Mouse (Mus musculus) MEL (cell line): Measurements from ENCODE around the gene Acad10.

Experiments used
- CTCF ChIP-seq, 3 experiments: IDR thresholded peaks in 2 of 3; conservative IDR thresholded peaks in 1 of 3; 2 replicates each; pipeline ENCODE4 v1.5.1; 2011 to 2012; ENCODE audit warnings: low read length in 3 of 3, low read depth in 2 of 3, mild to moderate bottlenecking in 2 of 3, improper control_type of control experiment in 1 of 3, inconsistent platforms in 1 of 3, mixed read lengths in 1 of 3, moderate library complexity in 1 of 3; ENCODE audit not compliant: control insufficient read depth in 1 of 3, insufficient read depth in 1 of 3, poor library complexity in 1 of 3, severe bottlenecking in 1 of 3
- ELF1 ChIP-seq: IDR thresholded peaks from 2 replicates; pipeline ENCODE4 v1.6.1; 2014; ENCODE audit warnings: low read depth, mild to moderate bottlenecking, inconsistent platforms, low read length, improper control_type of control experiment, moderate library complexity
- GATA1 ChIP-seq: IDR thresholded peaks from 2 replicates; pipeline ENCODE4 v1.6.1; 2011; ENCODE audit warnings: low read depth, low read length, improper control_type of control experiment
- HCFC1 ChIP-seq: IDR thresholded peaks from 2 replicates; pipeline ENCODE4 v1.6.1; 2012; ENCODE audit warnings: low read depth, mild to moderate bottlenecking, inconsistent platforms, low read length, improper control_type of control experiment, moderate library complexity
- NRF1 ChIP-seq: IDR thresholded peaks from 2 replicates; pipeline ENCODE4 v1.6.1; 2014; ENCODE audit warnings: low read depth, mild to moderate bottlenecking, inconsistent platforms, low read length, improper control_type of control experiment, moderate library complexity; ENCODE audit not compliant: poor library complexity, insufficient read depth, severe bottlenecking
- RAD21 ChIP-seq: IDR thresholded peaks from 2 replicates; pipeline ENCODE4 v1.6.1; 2011; ENCODE audit warnings: mild to moderate bottlenecking, low read depth, low read length, improper control_type of control experiment
- TBP ChIP-seq: IDR thresholded peaks from 2 replicates; pipeline ENCODE4 v1.8.0; 2011; ENCODE audit warnings: low read depth, low read length, improper control_type of control experiment
- TCF12 ChIP-seq: IDR thresholded peaks from 2 replicates; pipeline ENCODE4 v1.6.1; 2014; ENCODE audit warnings: low read depth, mild to moderate bottlenecking, inconsistent platforms, low read length, improper control_type of control experiment, moderate library complexity
- USF2 ChIP-seq, 2 experiments: IDR thresholded peaks; 2 replicates each; pipeline ENCODE4 v1.6.1; 2011 to 2012; ENCODE audit warnings: improper control_type of control experiment in 2 of 2, low read length in 2 of 2, borderline replicate concordance in 1 of 2, inconsistent platforms in 1 of 2, low read depth in 1 of 2, mild to moderate bottlenecking in 1 of 2; ENCODE audit not compliant: insufficient read depth in 1 of 2
- ZMIZ1 ChIP-seq: IDR thresholded peaks from 2 replicates; pipeline ENCODE4 v1.6.1; 2012; ENCODE audit warnings: low read depth, mild to moderate bottlenecking, inconsistent platforms, low read length, improper control_type of control experiment, moderate library complexity

- TF ChIP-seq CTCF (IDR thresholded peaks at IDR 0.05 in 2 of 3, conservative IDR thresholded peaks at IDR 0.05 in 1 of 3; ENCODE audit: control insufficient read depth in 1 of 3, insufficient read depth in 1 of 3, low read depth in 2 of 3, low read length in 3 of 3, poor library complexity in 1 of 3, severe bottlenecking in 1 of 3) (no peak), NRF1 (no peak), ELF1 (no peak), ZMIZ1 (no peak), RAD21 (no peak), TCF12 (no peak), GATA1 (no peak), TBP (no peak), HCFC1 (no peak), USF2 (IDR thresholded peaks at IDR 0.05; ENCODE audit: borderline replicate concordance in 1 of 2, insufficient read depth in 1 of 2, low read depth in 1 of 2, low read length in 2 of 2) (no peak)
These were observed 37.1 kb downstream of the Acad10 start for GRCm38 (mm10) chr5:121623241-121623640.
